ENCODE assay signal across 19 mouse cellular contexts in the genomic region with DNA sequence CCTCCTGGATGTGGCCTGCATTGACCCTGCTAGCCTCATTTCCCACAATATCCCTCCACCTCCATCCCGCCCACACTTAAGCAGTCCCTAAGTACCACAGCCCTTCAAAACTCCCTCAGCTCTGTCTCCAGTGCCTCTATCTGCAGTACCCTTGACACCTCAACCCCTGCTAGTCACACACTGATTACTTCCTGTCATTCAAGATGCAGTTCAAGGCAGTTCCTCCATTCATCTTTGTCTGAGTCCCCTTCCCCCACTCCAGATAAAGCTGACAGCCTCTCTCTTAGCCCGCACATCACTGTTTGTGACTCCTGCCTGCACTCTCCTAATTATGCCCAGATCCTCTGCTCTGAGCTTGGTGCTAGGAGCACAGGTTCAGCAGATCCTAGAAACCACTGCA.
DNase-seq lines count a peak whose midpoint lies in the region; ATAC-seq lines count a peak whose summit lies in the region.
"Had no signal": no experiment of that assay in that cellular context is flagged by ENCODE, and none has a peak within 500 bp of the region (broad histone marks: within the 10 kb centered on the region; RNA-seq: fewer than 3 reads in every experiment).

No protein-coding gene starts in this region.

- 40% methylated on average over 2 of the region's 2 CpGs for WGBS in hindbrain, embryonic 11.5 days
- WGBS in hindbrain, embryonic 14.5 days = 27% methylated on average over 2 of the region's 2 CpGs
- 37% methylated on average over 2 of the region's 2 CpGs for WGBS in midbrain, embryonic 13.5 days
- 47% methylated on average over 2 of the region's 2 CpGs for WGBS in midbrain, embryonic 15.5 days

- H3K9ac ChIP-seq in hindbrain, embryonic 11.5 days (ENCODE audit: low read depth, low read length) = no peak overlapping the region
- H3K9ac ChIP-seq in hindbrain, embryonic 14.5 days = no peak overlapping the region
- no peak overlapping the region for H3K9ac ChIP-seq in midbrain, embryonic 13.5 days (replicated peaks)
- no peak overlapping the region for H3K9ac ChIP-seq in midbrain, embryonic 15.5 days
- H3K9ac ChIP-seq: heart, embryonic 13.5 days; limb, embryonic 13.5 days; liver, embryonic 15.5 days had no signal

- no peak overlapping the region for H3K27ac ChIP-seq in hindbrain, embryonic 11.5 days (ENCODE audit: low read depth, low read length)
- no peak overlapping the region for H3K27ac ChIP-seq in hindbrain, embryonic 14.5 days
- no peak overlapping the region for H3K27ac ChIP-seq in midbrain, embryonic 13.5 days
- H3K27ac ChIP-seq in midbrain, embryonic 15.5 days = no peak overlapping the region
- H3K27ac ChIP-seq: heart, embryonic 13.5 days; limb, embryonic 13.5 days; liver, embryonic 15.5 days had no signal

- no peaks in the 10 kb centered on the region for H3K4me1 ChIP-seq in hindbrain, embryonic 11.5 days (replicated peaks; ENCODE audit: control insufficient read depth, insufficient read depth, low read length)
- no peaks in the 10 kb centered on the region for H3K4me1 ChIP-seq in hindbrain, embryonic 14.5 days (replicated peaks; ENCODE audit: control insufficient read depth, insufficient read depth, low read length)
- H3K4me1 ChIP-seq in midbrain, embryonic 13.5 days (replicated peaks) = peaks cover 5% of the 10 kb centered on the region
- H3K4me1 ChIP-seq in midbrain, embryonic 15.5 days = no peaks in the 10 kb centered on the region; the same call in 1 of the 2 replicates
- H3K4me1 ChIP-seq: limb, embryonic 13.5 days; liver, embryonic 15.5 days had no signal

- H3K9me3 ChIP-seq in hindbrain, embryonic 11.5 days (ENCODE audit: control insufficient read depth, low read length) = no peaks in the 10 kb centered on the region
- H3K9me3 ChIP-seq in hindbrain, embryonic 14.5 days (ENCODE audit: control insufficient read depth, low read length) = no peaks in the 10 kb centered on the region
- no peaks in the 10 kb centered on the region for H3K9me3 ChIP-seq in midbrain, embryonic 13.5 days
- no peaks in the 10 kb centered on the region for H3K9me3 ChIP-seq in midbrain, embryonic 15.5 days
- H3K9me3 ChIP-seq: liver, embryonic 15.5 days had no signal

- peak; percentile 38 for DNase-seq in hindbrain, embryonic 11.5 days (ENCODE audit: low spot score)
- DNase-seq in hindbrain, embryonic 14.5 days (ENCODE audit: low spot score) = no peak
- peak; percentile 31 for DNase-seq in embryo, embryonic 9.5 days (ENCODE audit: extremely low spot score)
- DNase-seq in spleen, postnatal 4 days (ENCODE audit: low spot score in 2 of 2) = no peak
- no peak for DNase-seq in left cerebral cortex, postnatal 14 days (ENCODE audit: low spot score in 2 of 2)
- DNase-seq: adrenal gland, adult 2 months; cerebellum, postnatal 10 days; heart, postnatal 4 days; lung, postnatal 10 days; right cerebral cortex, adult 18-20 months; spleen, adult 18-20 months had no signal

- H3K36me3 ChIP-seq in hindbrain, embryonic 11.5 days (ENCODE audit: control insufficient read depth, insufficient read depth, low read length) = no peaks in the 10 kb centered on the region
- H3K36me3 ChIP-seq in hindbrain, embryonic 14.5 days (replicated peaks; ENCODE audit: control insufficient read depth, insufficient read depth) = no peaks in the 10 kb centered on the region
- no peaks in the 10 kb centered on the region for H3K36me3 ChIP-seq in midbrain, embryonic 13.5 days
- no peaks in the 10 kb centered on the region for H3K36me3 ChIP-seq in midbrain, embryonic 15.5 days (replicated peaks)
- H3K36me3 ChIP-seq: G1E; heart, embryonic 13.5 days; limb, embryonic 13.5 days; liver, embryonic 15.5 days had no signal

- H3K4me2 ChIP-seq in hindbrain, embryonic 11.5 days (replicated peaks; ENCODE audit: low read depth, low read length) = no peak overlapping the region
- no peak overlapping the region for H3K4me2 ChIP-seq in hindbrain, embryonic 14.5 days (replicated peaks)
- no peak overlapping the region for H3K4me2 ChIP-seq in midbrain, embryonic 13.5 days (replicated peaks)
- H3K4me2 ChIP-seq in midbrain, embryonic 15.5 days = no peak overlapping the region
- H3K4me2 ChIP-seq: heart, embryonic 13.5 days; limb, embryonic 13.5 days; liver, embryonic 15.5 days had no signal

- ATAC-seq in hindbrain, embryonic 11.5 days (ENCODE audit: low FRiP score) = peak; percentile 59
- no peak for ATAC-seq in hindbrain, embryonic 14.5 days (ENCODE audit: low FRiP score)
- peak; percentile 69 for ATAC-seq in midbrain, embryonic 13.5 days
- no peak for ATAC-seq in midbrain, embryonic 15.5 days (replicated peaks)
- ATAC-seq: intestine, embryonic 16.5 days had no signal

- intact Hi-C loops in left cerebral cortex, postnatal 14 days (cut with DNase I) = no loop called here

- no peak overlapping the region for H3K4me3 ChIP-seq in hindbrain, embryonic 11.5 days (ENCODE audit: low read depth, low read length)
- no peak overlapping the region for H3K4me3 ChIP-seq in hindbrain, embryonic 14.5 days (replicated peaks; ENCODE audit: low read length)
- no peak overlapping the region for H3K4me3 ChIP-seq in midbrain, embryonic 13.5 days (replicated peaks)
- H3K4me3 ChIP-seq in midbrain, embryonic 15.5 days = no peak overlapping the region
- H3K4me3 ChIP-seq: erythroblast, embryonic 14.5 days; heart, embryonic 13.5 days; limb, embryonic 13.5 days; liver, embryonic 15.5 days had no signal

- H3K27me3 ChIP-seq in hindbrain, embryonic 11.5 days (ENCODE audit: control insufficient read depth, insufficient read depth, low read length) = no peaks in the 10 kb centered on the region
- no peaks in the 10 kb centered on the region for H3K27me3 ChIP-seq in hindbrain, embryonic 14.5 days (ENCODE audit: control insufficient read depth, insufficient read depth, low read length)
- no peaks in the 10 kb centered on the region for H3K27me3 ChIP-seq in midbrain, embryonic 13.5 days
- no peaks in the 10 kb centered on the region for H3K27me3 ChIP-seq in midbrain, embryonic 15.5 days (replicated peaks)
- H3K27me3 ChIP-seq: heart, embryonic 13.5 days; limb, embryonic 13.5 days; liver, embryonic 15.5 days had no signal

Comparison
In these comparisons a context has a peak if more than half of its experiments do, and no peak if none do; other contexts are left out.
1. ATAC-seq: peak in hindbrain, embryonic 11.5 days (single experiment) and midbrain, embryonic 13.5 days (single experiment); none in hindbrain, embryonic 14.5 days (single experiment) and midbrain, embryonic 15.5 days (single experiment).
2. DNase-seq: peak in hindbrain, embryonic 11.5 days (single experiment) and embryo, embryonic 9.5 days (single experiment); none in hindbrain, embryonic 14.5 days (single experiment), spleen, postnatal 4 days (0 of 2) and left cerebral cortex, postnatal 14 days (0 of 2).